Mouse (Mus musculus) limb, embryonic 12.5 days (tissue): Measurements from ENCODE around the gene Gm3646. TPM values are rescaled to one million over a fixed set of nuclear protein-coding genes. Genes with fewer than 3 reads are reported as not detected.

Experiments
- ATAC-seq: fragments of 200-750 bp; cut with Nextera tagmentation; 2 replicates; pipeline ENCODE4 v1.8.0; 2017; ENCODE audit warnings: low read depth, moderate TSS enrichment; ENCODE audit not compliant: insufficient number of reproducible peaks, insufficient read depth, low FRiP score, low TSS enrichment
- H3K27ac ChIP-seq: fragments of 300-500 bp; sonication (generic); 2 replicates; pipeline ENCODE4 v1.5.1; 2016; ENCODE audit warnings: mild to moderate bottlenecking, moderate library complexity
- H3K27me3 ChIP-seq: fragments of 300-500 bp; sonication (generic); 2 replicates; pipeline ENCODE4 v1.6.1; 2016; ENCODE audit warnings: mild to moderate bottlenecking, moderate library complexity
- H3K36me3 ChIP-seq: fragments of 300-500 bp; sonication (generic); 2 replicates; pipeline ENCODE4 v1.6.1; 2016; ENCODE audit warnings: mild to moderate bottlenecking, moderate library complexity
- H3K4me1 ChIP-seq: fragments of 300-500 bp; sonication (generic); replicated peaks from 2 replicates; pipeline ENCODE4 v1.6.1; 2016
- H3K4me2 ChIP-seq: fragments of 300-500 bp; sonication (generic); 2 replicates; pipeline ENCODE4 v1.6.1; 2016; ENCODE audit warnings: mild to moderate bottlenecking, moderate library complexity
- H3K4me3 ChIP-seq: fragments of 300-500 bp; sonication (generic); replicated peaks from 2 replicates; pipeline ENCODE4 v1.5.1; 2016; ENCODE audit warnings: mild to moderate bottlenecking
- H3K9ac ChIP-seq: fragments of 300-500 bp; sonication (generic); replicated peaks from 2 replicates; pipeline ENCODE4 v1.6.1; 2016; ENCODE audit warnings: mild to moderate bottlenecking, moderate library complexity
- H3K9me3 ChIP-seq: fragments of 300-500 bp; sonication (generic); 2 replicates; pipeline ENCODE4 v1.6.1; 2016; ENCODE audit warnings: mild to moderate bottlenecking, moderate library complexity
- WGBS: fragments of 180-500 bp; shearing (Covaris S2); methylation state at CpG from one replicate; pipeline ENCODE4 v1.1.7; 2016; 5-methylcytosine and 5-hydroxymethylcytosine counted together
- polyA plus RNA-seq: library from polyadenylated mRNA; unstranded; fragments of >200 nt; fragmentation: Nextera tagmentation; extraction: Ambion mirVana; gene quantifications from 2 replicates; pipeline ENCODE4 v1.2.1, GENCODE M21; 2016

The Gm3646 gene
- polyA plus RNA-seq, 1 experiment from 2014 or later: not detected

GRCm38 (mm10) chr1:39779111-39779980 lies 25.8 kb downstream of the Gm3646 start:
- Histone ChIP-seq H3K9ac (no peak overlapping the region), H3K4me2 (no peak overlapping the region), H3K27me3 (no peaks in the 10 kb centered on the region), H3K36me3 (no peaks in the 10 kb centered on the region), H3K4me1 (no peaks in the 10 kb centered on the region), H3K9me3 (no peaks in the 10 kb centered on the region), H3K4me3 (no peak overlapping the region), H3K27ac (no peak overlapping the region)
- ATAC-seq: no peak
- WGBS: 92% methylated on average over 16 of the region's 16 CpGs

- H3K4me3 ChIP-seq: no peak overlapping the region
- no peak for ATAC-seq
- H3K27me3 ChIP-seq: no peaks in the 10 kb centered on the region
- H3K9ac ChIP-seq: no peak overlapping the region
- no peak overlapping the region for H3K4me2 ChIP-seq
- H3K27ac ChIP-seq: no peak overlapping the region
- H3K9me3 ChIP-seq: no peaks in the 10 kb centered on the region
- peaks cover 6% of the 10 kb centered on the region for H3K4me1 ChIP-seq
- WGBS: 79% methylated on average over 14 of the region's 14 CpGs
- H3K36me3 ChIP-seq: no peaks in the 10 kb centered on the region
Observed at GRCm38 (mm10) chr1:39773991-39774729, 31.0 kb downstream of the Gm3646 start.

GRCm38 (mm10) chr1:39773551-39773950 lies 31.6 kb downstream of the Gm3646 start:
- Histone ChIP-seq H3K36me3 (no peaks in the 10 kb centered on the region), H3K4me3 (no peak overlapping the region), H3K27me3 (no peaks in the 10 kb centered on the region), H3K4me1 (peaks cover 6% of the 10 kb centered on the region), H3K9me3 (no peaks in the 10 kb centered on the region), H3K27ac (no peak overlapping the region), H3K4me2 (no peak overlapping the region), H3K9ac (no peak overlapping the region)
- WGBS: 76% methylated on average over 5 of the region's 5 CpGs
- ATAC-seq: no peak

GRCm38 (mm10) chr1:39772401-39773095 lies 32.6 kb downstream of the Gm3646 start:
- H3K4me2 ChIP-seq: no peak overlapping the region
- H3K9ac ChIP-seq: no peak overlapping the region
- no peak for ATAC-seq
- WGBS: 20% methylated on average over 3 of the region's 3 CpGs
- H3K27me3 ChIP-seq: no peaks in the 10 kb centered on the region
- no peaks in the 10 kb centered on the region for H3K9me3 ChIP-seq
- H3K4me1 ChIP-seq: peaks cover 6% of the 10 kb centered on the region
- 0 out of 2 replicates have a peak overlapping the region, but pooled peaks have one; percentile 35 for H3K27ac ChIP-seq
- no peaks in the 10 kb centered on the region for H3K36me3 ChIP-seq
- H3K4me3 ChIP-seq: no peak overlapping the region

DNA sequence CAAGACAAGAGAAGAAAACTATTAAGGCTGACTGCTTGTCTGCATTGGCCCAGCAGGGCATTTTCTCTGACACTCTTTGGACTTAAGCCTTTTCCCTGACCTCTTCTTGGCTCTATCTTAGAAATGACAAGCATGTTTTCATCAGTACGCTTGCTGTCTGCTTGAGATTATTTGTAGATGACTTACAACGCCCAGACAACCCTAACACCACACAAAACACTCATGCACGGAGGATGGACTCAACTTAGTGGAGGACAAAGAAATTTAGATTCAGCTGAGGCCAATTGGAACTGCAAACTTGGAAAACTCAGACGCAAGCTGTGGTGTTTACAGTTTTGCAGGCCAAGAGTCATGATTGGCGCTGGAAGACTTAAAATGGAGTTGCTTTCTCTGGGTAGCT lies 34.7 kb downstream of the Gm3646 start:
- H3K4me2 ChIP-seq: no peak overlapping the region
- H3K36me3 ChIP-seq: no peaks in the 10 kb centered on the region
- no peak for ATAC-seq
- H3K4me3 ChIP-seq: no peak overlapping the region
- no peaks in the 10 kb centered on the region for H3K9me3 ChIP-seq
- H3K27me3 ChIP-seq: no peaks in the 10 kb centered on the region
- 79% methylated on average over 5 of the region's 5 CpGs for WGBS
- H3K4me1 ChIP-seq: peaks cover 6% of the 10 kb centered on the region
- H3K27ac ChIP-seq: no peak overlapping the region
- no peak overlapping the region for H3K9ac ChIP-seq

DNA sequence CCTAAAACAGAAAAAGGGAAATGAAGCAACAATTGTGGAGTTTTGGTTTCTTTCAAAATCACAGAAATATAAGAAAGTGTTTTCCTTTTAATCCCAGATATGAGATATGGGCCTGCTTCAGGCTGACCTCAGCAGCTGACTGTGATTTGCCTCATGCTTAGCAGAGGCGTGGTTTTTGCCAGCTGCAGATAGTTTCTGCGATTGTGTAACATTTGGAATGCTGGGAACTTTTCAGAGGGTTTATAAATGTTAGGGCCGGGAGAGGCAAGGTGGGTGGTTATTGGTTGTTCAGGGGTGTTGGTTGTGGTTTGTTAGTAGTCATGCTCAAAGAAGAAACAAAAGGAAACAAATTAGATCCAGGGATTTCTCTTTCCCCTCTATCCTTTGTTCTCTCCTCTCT lies 37.1 kb downstream of the Gm3646 start:
- H3K36me3 ChIP-seq: no peaks in the 10 kb centered on the region
- H3K9me3 ChIP-seq: no peaks in the 10 kb centered on the region
- 76% methylated on average over 3 of the region's 3 CpGs for WGBS
- no peak for ATAC-seq
- H3K27ac ChIP-seq: no peak overlapping the region
- no peaks in the 10 kb centered on the region for H3K27me3 ChIP-seq
- no peak overlapping the region for H3K4me2 ChIP-seq
- H3K4me1 ChIP-seq: peaks cover 6% of the 10 kb centered on the region
- H3K4me3 ChIP-seq: no peak overlapping the region
- H3K9ac ChIP-seq: no peak overlapping the region

- H3K4me3 ChIP-seq: no peak overlapping the region
- H3K9me3 ChIP-seq: no peaks in the 10 kb centered on the region
- no peaks in the 10 kb centered on the region for H3K36me3 ChIP-seq
- WGBS: 87% methylated on average over 7 of the region's 7 CpGs
- no peak overlapping the region for H3K4me2 ChIP-seq
- ATAC-seq: no peak
- H3K27ac ChIP-seq: no peak overlapping the region
- H3K4me1 ChIP-seq: peaks cover 15% of the 10 kb centered on the region
- no peak overlapping the region for H3K9ac ChIP-seq
- H3K27me3 ChIP-seq: no peaks in the 10 kb centered on the region
Observed at GRCm38 (mm10) chr1:39765854-39766493, 39.2 kb downstream of the Gm3646 start.

DNA sequence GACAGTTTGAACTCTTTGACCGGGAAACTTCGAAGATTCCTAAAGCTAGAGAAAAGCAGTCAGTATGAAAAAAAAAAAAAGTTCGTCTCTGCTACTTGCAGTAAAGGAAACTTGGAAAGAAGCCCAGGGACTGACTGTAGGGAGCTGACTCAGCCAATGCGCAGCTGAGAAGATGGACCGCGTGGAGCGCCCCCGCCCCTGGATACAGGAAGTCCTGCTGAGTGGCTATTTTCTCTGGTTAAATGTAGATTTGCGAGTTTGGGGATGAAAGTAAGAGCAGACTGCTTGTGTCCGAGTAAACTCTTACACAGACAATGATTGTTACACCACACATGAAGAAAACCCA lies 43.1 kb downstream of the Gm3646 start:
- 0 out of 2 replicates have a peak overlapping the region, but pooled peaks have one; percentile 44 for H3K9ac ChIP-seq
- H3K27me3 ChIP-seq: no peaks in the 10 kb centered on the region
- peak overlapping the region; percentile 86 for H3K27ac ChIP-seq
- peaks cover 32% of the 10 kb centered on the region for H3K4me1 ChIP-seq
- H3K36me3 ChIP-seq: no peaks in the 10 kb centered on the region
- H3K4me3 ChIP-seq: peak overlapping the region; percentile 23
- 11% methylated on average over 10 of the region's 10 CpGs for WGBS
- H3K9me3 ChIP-seq: no peaks in the 10 kb centered on the region
- peak overlapping the region; percentile 51 for H3K4me2 ChIP-seq
- ATAC-seq: no peak

DNA sequence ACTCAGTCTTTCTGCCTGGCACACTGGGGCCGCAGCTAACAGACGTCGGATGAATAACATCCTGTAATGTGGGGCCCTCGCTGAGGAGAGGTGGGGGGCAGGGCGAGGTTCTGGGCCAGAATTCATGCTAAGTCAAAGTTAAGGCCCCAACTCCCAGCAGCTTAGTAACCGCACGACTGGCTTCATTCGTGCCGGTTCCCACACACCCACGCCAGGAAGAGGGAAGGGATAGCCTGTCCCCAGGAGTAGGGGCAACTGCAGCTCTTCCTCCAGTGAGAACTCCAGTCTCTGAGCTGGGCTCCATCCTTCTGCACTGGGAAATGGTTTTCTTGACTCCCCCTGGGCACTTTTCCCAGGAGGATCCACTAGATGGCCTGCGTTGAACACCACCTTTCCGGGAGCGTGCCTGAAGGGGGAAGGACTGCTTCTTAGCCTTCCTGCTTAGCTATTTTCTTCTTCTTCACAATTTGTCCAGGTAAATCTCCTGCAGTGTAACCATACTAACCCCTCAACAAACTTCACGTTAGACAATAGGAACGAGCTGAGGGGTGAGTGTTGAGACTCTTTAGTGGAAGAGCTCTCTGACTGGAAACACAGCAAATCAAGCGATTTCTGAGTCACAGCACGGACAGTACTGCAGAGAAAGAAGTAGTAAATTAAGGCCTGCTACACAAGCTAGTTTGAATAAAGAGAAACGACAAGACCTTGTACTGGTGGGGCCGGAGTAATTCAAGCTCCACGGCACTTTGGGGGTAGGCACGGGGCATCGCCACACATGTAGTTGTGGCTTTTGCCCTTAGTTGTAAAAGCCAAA lies 43.7 kb downstream of the Gm3646 start:
- WGBS: 8% methylated on average over 22 of the region's 22 CpGs
- no peaks in the 10 kb centered on the region for H3K36me3 ChIP-seq
- peak overlapping the region; percentile 51 for H3K4me2 ChIP-seq
- H3K4me3 ChIP-seq: peak overlapping the region; percentile 23
- ATAC-seq: no peak
- no peaks in the 10 kb centered on the region for H3K27me3 ChIP-seq
- no peaks in the 10 kb centered on the region for H3K9me3 ChIP-seq
- peak overlapping the region; percentile 44; the same call in 1 of the 2 replicates for H3K9ac ChIP-seq
- peaks cover 32% of the 10 kb centered on the region for H3K4me1 ChIP-seq
- peak overlapping the region; percentile 86 for H3K27ac ChIP-seq

- 64% methylated on average over 6 of the region's 6 CpGs for WGBS
Observed at GRCm38 (mm10) chr1:39760181-39760715, 44.9 kb downstream of the Gm3646 start.

More at GRCm38 (mm10) chr1:39760181-39760715, 44.9 kb downstream of the Gm3646 start:
- H3K4me3 ChIP-seq: no peak overlapping the region
- H3K9me3 ChIP-seq: no peaks in the 10 kb centered on the region
- H3K27me3 ChIP-seq: no peaks in the 10 kb centered on the region
- H3K4me1 ChIP-seq: peaks cover 32% of the 10 kb centered on the region
- H3K4me2 ChIP-seq: no peak overlapping the region
- H3K36me3 ChIP-seq: no peaks in the 10 kb centered on the region
- no peak overlapping the region for H3K9ac ChIP-seq
- no peak for ATAC-seq
- 0 out of 2 replicates have a peak overlapping the region, but pooled peaks have one; percentile 12 for H3K27ac ChIP-seq
